Mouse (Mus musculus): Measurements from ENCODE around the gene Dbndd2. TPM values are rescaled to one million over a fixed set of nuclear protein-coding genes. Genes with fewer than 3 reads are reported as not detected.

Dbndd2 gene
- polyA plus RNA-seq, 1 experiment from 2014 or later, result 44.6 TPM

DNA sequence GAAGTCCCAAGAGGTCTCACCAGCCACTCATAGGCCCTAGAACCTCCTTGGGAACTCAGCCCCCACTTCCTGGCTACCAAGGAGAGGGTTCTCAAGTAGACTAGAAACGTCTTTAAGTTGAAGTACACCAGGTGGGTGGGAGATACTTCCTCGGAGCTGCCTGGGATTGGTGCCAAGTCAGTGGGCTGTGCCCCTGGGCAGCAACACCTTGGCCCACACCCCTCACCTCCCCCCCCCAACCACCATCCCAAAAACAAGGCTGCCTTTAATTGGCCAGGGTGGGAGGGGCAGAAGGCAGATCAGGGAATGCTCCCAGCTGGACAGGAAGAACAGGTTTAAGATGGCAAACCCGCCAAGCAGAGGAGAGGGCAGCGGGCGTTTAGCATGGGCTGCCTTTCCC is 45.6 kb upstream of the Dbndd2 start:
- no peaks in the 10 kb centered on the region for H3K36me3 ChIP-seq (ENCODE audit: insufficient read depth, low read length)
- 0 out of 2 replicates have a peak overlapping the region, but pooled peaks have one; percentile 3 for H3K27ac ChIP-seq (ENCODE audit: low read length)
- H3K4me1 ChIP-seq (ENCODE audit: insufficient read depth, low read depth, low read length), result peaks cover 36% of the 10 kb centered on the region
- 51% methylated on average over 5 of the region's 5 CpGs for WGBS
- peak overlapping the region; percentile 77; the same call in 1 of the 2 replicates for H3K4me3 ChIP-seq (ENCODE audit: low read depth, low read length)
- no peak overlapping the region for H3K9ac ChIP-seq (replicated peaks; ENCODE audit: low read depth)
- DNase-seq (ENCODE audit: low spot score), result peak; percentile 84
- H3K4me2 ChIP-seq (replicated peaks; ENCODE audit: low read depth, low read length), result peak overlapping the region; percentile 72
- H3K27me3 ChIP-seq (replicated peaks; ENCODE audit: insufficient read depth, low read length), result no peaks in the 10 kb centered on the region
- H3K9me3 ChIP-seq (ENCODE audit: low read length), result no peaks in the 10 kb centered on the region
- TF ChIP-seq EP300 (IDR thresholded peaks at IDR 0.05) (peak; percentile 74; the same call in 1 of the 2 replicates), CTCF (IDR thresholded peaks at IDR 0.05) (no peak)
- ATAC-seq, result peak; percentile 51

DNA sequence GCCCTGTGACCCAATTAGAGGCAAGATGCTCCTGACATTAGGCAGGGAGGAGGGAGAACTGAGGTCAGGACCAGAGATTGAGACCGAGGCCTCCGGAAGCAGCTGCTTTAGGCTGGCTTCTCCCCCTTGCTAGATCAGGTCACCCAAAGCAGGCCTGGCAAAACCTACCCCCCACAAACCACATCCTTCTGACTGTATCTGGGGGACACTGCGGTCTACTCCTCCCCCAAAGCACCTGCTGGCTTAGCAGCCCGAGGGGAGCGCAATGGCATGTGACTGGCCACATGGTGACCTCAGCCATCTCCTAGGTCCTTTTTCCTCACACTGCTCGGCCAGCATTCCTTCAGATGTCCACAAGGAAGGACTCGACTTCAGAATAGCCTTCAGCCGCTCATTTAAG is 44.8 kb upstream of the Dbndd2 start:
- TF ChIP-seq EP300 (IDR thresholded peaks at IDR 0.05), result no peak
- no peak for TF ChIP-seq CTCF (IDR thresholded peaks at IDR 0.05)
- Histone ChIP-seq H3K9me3 (ENCODE audit: low read length) (no peaks in the 10 kb centered on the region), H3K4me3 (ENCODE audit: low read depth, low read length) (peak overlapping the region; percentile 77), H3K9ac (replicated peaks; ENCODE audit: low read depth) (peak overlapping the region; percentile 94), H3K4me1 (ENCODE audit: insufficient read depth, low read depth, low read length) (peaks cover 29% of the 10 kb centered on the region), H3K36me3 (ENCODE audit: insufficient read depth, low read length) (no peaks in the 10 kb centered on the region), H3K4me2 (replicated peaks; ENCODE audit: low read depth, low read length) (peak overlapping the region; percentile 72), H3K27me3 (replicated peaks; ENCODE audit: insufficient read depth, low read length) (no peaks in the 10 kb centered on the region), H3K27ac (ENCODE audit: low read length) (peak overlapping the region; percentile 95)
- DNase-seq (ENCODE audit: low spot score) (no peak), ATAC-seq (no peak)
- WGBS, result 43% methylated on average over 8 of the region's 8 CpGs

DNA sequence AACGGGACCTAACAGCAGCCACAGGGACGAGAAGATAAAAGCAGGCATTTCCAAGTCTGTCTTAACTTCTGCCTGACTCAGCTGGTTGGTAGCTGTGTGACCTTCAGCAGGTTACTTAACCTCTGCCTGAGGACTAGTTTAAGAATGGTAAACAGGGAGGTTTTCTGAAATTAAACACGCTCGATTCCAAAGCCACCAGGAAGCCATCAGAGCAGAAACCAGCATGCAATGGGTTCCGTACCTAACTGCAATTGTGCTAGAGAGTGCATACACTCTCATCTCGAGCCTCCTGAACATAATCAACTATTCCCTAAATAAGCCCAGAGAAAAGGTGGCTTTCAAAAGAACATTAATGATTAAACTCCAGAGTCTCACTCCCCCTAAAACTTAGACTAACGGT is 44.2 kb upstream of the Dbndd2 start:
- no peak for DNase-seq (ENCODE audit: low spot score)
- Histone ChIP-seq H3K9ac (replicated peaks; ENCODE audit: low read depth) (peak overlapping the region; percentile 94), H3K36me3 (ENCODE audit: insufficient read depth, low read length) (no peaks in the 10 kb centered on the region), H3K27me3 (replicated peaks; ENCODE audit: insufficient read depth, low read length) (no peaks in the 10 kb centered on the region), H3K4me1 (ENCODE audit: insufficient read depth, low read depth, low read length) (peaks cover 23% of the 10 kb centered on the region; the same call in 1 of the 2 replicates), H3K4me2 (replicated peaks; ENCODE audit: low read depth, low read length) (peak overlapping the region; percentile 72), H3K27ac (ENCODE audit: low read length) (peak overlapping the region; percentile 95), H3K4me3 (ENCODE audit: low read depth, low read length) (peak overlapping the region; percentile 77), H3K9me3 (ENCODE audit: low read length) (no peaks in the 10 kb centered on the region)
- TF ChIP-seq CTCF (IDR thresholded peaks at IDR 0.05) (no peak), EP300 (IDR thresholded peaks at IDR 0.05) (no peak)
- WGBS, result 29% methylated on average over 7 of the region's 7 CpGs
- ATAC-seq, result no peak

DNA sequence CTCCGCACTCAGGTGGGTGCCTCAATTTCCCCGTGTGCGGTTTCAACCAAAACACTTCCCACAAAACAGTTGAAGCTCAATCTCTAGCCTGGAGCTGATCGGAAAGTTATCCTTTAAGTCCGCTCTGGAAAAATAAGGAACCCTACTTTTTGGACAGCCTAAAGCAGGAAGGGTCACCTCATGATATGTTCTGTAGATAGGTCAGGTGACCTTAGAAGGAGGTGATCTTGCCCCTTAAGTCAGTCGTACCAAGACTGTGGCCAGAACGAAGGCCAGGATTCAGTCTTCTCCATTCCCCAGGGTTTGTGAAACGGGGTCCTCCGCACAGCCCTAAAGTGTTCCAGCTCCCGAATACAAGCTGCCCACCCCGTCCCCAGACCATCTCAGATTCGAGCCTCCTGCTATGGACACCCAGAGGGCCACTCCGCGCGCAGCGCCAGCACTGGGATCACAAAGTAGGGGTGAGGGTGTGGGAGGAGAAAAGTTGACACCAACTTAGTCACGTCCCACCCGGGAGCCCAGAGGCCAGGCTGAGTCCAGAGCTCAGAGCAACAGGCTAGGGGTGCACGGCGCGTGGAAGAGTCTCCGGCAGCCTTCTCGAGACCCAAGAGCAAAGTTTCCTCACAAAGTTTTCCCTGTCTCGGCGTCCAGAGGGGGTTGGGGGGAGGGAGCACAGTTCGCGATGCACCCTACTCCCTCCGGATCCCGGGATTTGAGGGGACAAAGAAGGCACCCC is 43.4 kb upstream of the Dbndd2 start:
- peak; percentile 52 for ATAC-seq
- 3% methylated on average over 29 of the region's 29 CpGs for WGBS
- peak; percentile 68 for DNase-seq (ENCODE audit: low spot score)

DNA sequence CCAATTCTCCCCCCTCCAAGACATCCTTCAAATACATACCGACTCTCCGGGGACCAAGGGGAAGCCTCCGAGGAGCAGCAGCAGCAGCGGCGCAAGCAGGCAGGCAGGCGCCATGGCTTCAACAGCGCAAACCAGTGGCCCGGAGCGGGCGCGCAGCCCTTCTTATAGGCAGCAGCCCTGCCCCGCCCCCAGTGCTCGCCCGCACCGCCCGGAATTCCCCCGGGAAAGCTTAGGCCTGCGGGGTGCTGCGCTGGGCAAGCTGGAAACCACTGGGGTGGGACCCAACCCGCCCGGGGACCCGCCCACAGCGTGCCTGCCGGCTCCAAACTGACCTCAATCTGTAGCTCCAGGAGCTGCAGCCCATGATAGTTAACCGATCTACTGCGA is 42.9 kb upstream of the Dbndd2 start:
- H3K27ac ChIP-seq (ENCODE audit: low read length), result peak overlapping the region; percentile 95
- H3K9me3 ChIP-seq (ENCODE audit: low read length), result no peaks in the 10 kb centered on the region
- peak overlapping the region; percentile 77 for H3K4me3 ChIP-seq (ENCODE audit: low read depth, low read length)
- no peaks in the 10 kb centered on the region for H3K27me3 ChIP-seq (replicated peaks; ENCODE audit: insufficient read depth, low read length)
- H3K9ac ChIP-seq (replicated peaks; ENCODE audit: low read depth), result peak overlapping the region; percentile 94
- H3K4me2 ChIP-seq (replicated peaks; ENCODE audit: low read depth, low read length), result peak overlapping the region; percentile 72
- H3K4me1 ChIP-seq (ENCODE audit: insufficient read depth, low read depth, low read length), result peaks cover 14% of the 10 kb centered on the region; the same call in 1 of the 2 replicates
- WGBS, result under 1% methylated on average over 25 of the region's 26 CpGs
- TF ChIP-seq CTCF (IDR thresholded peaks at IDR 0.05), result peak; percentile 48
- peak; percentile 31; the same call in 1 of the 2 replicates for TF ChIP-seq EP300 (IDR thresholded peaks at IDR 0.05)
- DNase-seq (ENCODE audit: low spot score), result peak; percentile 92
- ATAC-seq, result peak; percentile 93
- no peaks in the 10 kb centered on the region for H3K36me3 ChIP-seq (ENCODE audit: insufficient read depth, low read length)

More for the DNA sequence above, 43.4 kb upstream of the Dbndd2 start:
- Histone ChIP-seq H3K27me3 (replicated peaks; ENCODE audit: insufficient read depth, low read length) (no peaks in the 10 kb centered on the region), H3K9ac (replicated peaks; ENCODE audit: low read depth) (peak overlapping the region; percentile 94), H3K27ac (ENCODE audit: low read length) (peak overlapping the region; percentile 95), H3K9me3 (ENCODE audit: low read length) (no peaks in the 10 kb centered on the region), H3K4me3 (ENCODE audit: low read depth, low read length) (peak overlapping the region; percentile 77), H3K4me2 (replicated peaks; ENCODE audit: low read depth, low read length) (peak overlapping the region; percentile 72), H3K4me1 (ENCODE audit: insufficient read depth, low read depth, low read length) (peaks cover 17% of the 10 kb centered on the region; the same call in 1 of the 2 replicates), H3K36me3 (ENCODE audit: insufficient read depth, low read length) (no peaks in the 10 kb centered on the region)
- TF ChIP-seq CTCF (IDR thresholded peaks at IDR 0.05), result no peak

DNA sequence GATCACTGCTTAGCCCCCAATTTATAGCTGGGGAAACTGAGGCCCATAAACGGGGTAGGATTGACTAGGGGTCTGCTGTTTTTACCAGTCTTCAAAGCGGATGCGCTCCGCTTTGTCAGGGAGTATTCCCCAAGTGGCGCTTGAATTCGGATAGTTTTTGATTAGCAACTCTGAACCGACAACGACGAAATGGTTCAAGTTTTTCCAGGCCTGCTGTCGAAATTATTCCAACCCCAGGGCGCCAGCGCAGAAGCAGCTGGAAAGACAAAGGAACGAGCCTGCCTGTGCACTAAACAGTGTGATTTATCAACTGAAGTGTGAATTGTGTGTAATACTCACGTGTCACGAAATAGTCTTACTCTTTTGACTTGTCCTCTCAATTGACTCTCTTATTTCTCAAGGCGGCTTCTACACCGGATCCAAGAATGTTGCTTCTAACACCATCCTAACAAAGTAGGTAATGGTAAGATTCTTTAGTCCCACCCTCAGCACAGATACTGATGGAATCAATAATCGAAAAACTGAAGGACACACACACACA is 42.4 kb upstream of the Dbndd2 start, which contains the start of gene Sdc4:
Gene Sdc4, minus strand, starts transcription at position 428 of the 541 bp plus-strand sequence.
- peak within 1 kb of the TSS; percentile 95 for H3K27ac ChIP-seq (ENCODE audit: low read length)
- no peaks in the 10 kb centered on the region for H3K27me3 ChIP-seq (replicated peaks; ENCODE audit: insufficient read depth, low read length)
- H3K4me1 ChIP-seq (ENCODE audit: insufficient read depth, low read depth, low read length), result peaks cover 14% of the 10 kb centered on the region; the same call in 1 of the 2 replicates
- peak within 1 kb of the TSS; percentile 94 for H3K9ac ChIP-seq (replicated peaks; ENCODE audit: low read depth)
- H3K9me3 ChIP-seq (ENCODE audit: low read length), result no peaks in the 10 kb centered on the region
- no peak for ATAC-seq
- peak within 1 kb of the TSS; percentile 77 for H3K4me3 ChIP-seq (ENCODE audit: low read depth, low read length)
- peak; percentile 64 for DNase-seq (ENCODE audit: low spot score)
- peak within 1 kb of the TSS; percentile 72 for H3K4me2 ChIP-seq (replicated peaks; ENCODE audit: low read depth, low read length)
- 10% methylated on average over 18 of the region's 18 CpGs for WGBS
- H3K36me3 ChIP-seq (ENCODE audit: insufficient read depth, low read length), result no peaks in the 10 kb centered on the region
- TF ChIP-seq EP300 (IDR thresholded peaks at IDR 0.05), result no peak
- no peak for TF ChIP-seq CTCF (IDR thresholded peaks at IDR 0.05)
